Mouse (Mus musculus) heart, adult 2 months (tissue): ENCODE data around the gene Kazn. TPM values are rescaled to one million over a fixed set of nuclear protein-coding genes. Genes with fewer than 3 reads are reported as not detected.
A peak's percentile ranks its signal among the peaks of the same experiment; 100 is the strongest.

Experiments used
- DNase-seq, 2 experiments: peaks; one replicate each; pipeline ENCODE4 v3.0.0; 2021
- H3K27ac ChIP-seq: fragments of 200-600 bp; 2 replicates; pipeline ENCODE4 v1.8.1; 2022
- H3K27me3 ChIP-seq: fragments of 200-500 bp; 2 replicates; pipeline ENCODE4 v1.6.1; 2012; ENCODE audit warnings: mild to moderate bottlenecking, low read length, inconsistent platforms, mixed read lengths; ENCODE audit not compliant: control insufficient read depth, insufficient read depth
- H3K36me3 ChIP-seq: fragments of 200-500 bp; 2 replicates; pipeline ENCODE4 v1.6.1; 2012; ENCODE audit warnings: low read length, inconsistent platforms; ENCODE audit not compliant: control insufficient read depth, insufficient read depth
- H3K4me1 ChIP-seq: fragments of 200-500 bp; 2 replicates; pipeline ENCODE4 v1.6.1; 2011; ENCODE audit warnings: low read length; ENCODE audit not compliant: control insufficient read depth, insufficient read depth
- H3K4me3 ChIP-seq: fragments of 200-600 bp; 2 replicates; pipeline ENCODE4 v1.8.1; 2022
- H3K79me2 ChIP-seq: fragments of 200-500 bp; replicated peaks from 2 replicates; pipeline ENCODE4 v1.6.1; 2012; ENCODE audit warnings: mild to moderate bottlenecking, inconsistent platforms, low read length, moderate library complexity, mixed read lengths; ENCODE audit not compliant: control insufficient read depth, insufficient read depth
- H3K9ac ChIP-seq: fragments of 200-500 bp; 2 replicates; pipeline ENCODE4 v1.6.1; 2012; ENCODE audit warnings: low read depth, mild to moderate bottlenecking, control low read depth, inconsistent platforms, low read length, mixed read lengths
- CTCF ChIP-seq: fragments of 200-600 bp; IDR thresholded peaks from 2 replicates; pipeline ENCODE4 v1.8.1; 2022; ENCODE audit warnings: antibody characterized with exemption, mild to moderate bottlenecking, moderate library complexity
- EP300 ChIP-seq: fragments of 200-500 bp; IDR thresholded peaks from 2 replicates; pipeline ENCODE4 v1.6.1; 2011; ENCODE audit warnings: low read depth, low read length, control low read depth; ENCODE audit not compliant: insufficient read depth
- POLR2A ChIP-seq: fragments of 200-500 bp; IDR thresholded peaks from 2 replicates; pipeline ENCODE4 v1.6.1; 2011; ENCODE audit warnings: mild to moderate bottlenecking, low read depth, low read length, control low read depth; ENCODE audit not compliant: insufficient read depth
- WGBS: fragments of 180-500 bp; shearing (Covaris S2); methylation state at CpG from one replicate; pipeline ENCODE4 v1.1.7; 2018; 5-methylcytosine and 5-hydroxymethylcytosine counted together
- intact Hi-C: fragments of 180-260 bp; cut with DNase I; formaldehyde crosslinking; loops from one replicate; pipeline ENCODE4 v1.15.1; 2025
- polyA plus RNA-seq: library from polyadenylated mRNA; depleted of rRNA; stranded (reverse); fragments of >200 nt; gene quantifications from 2 replicates; pipeline ENCODE4 v1.2.3, GENCODE M21; 2012
- total RNA-seq, 2 experiments: library from RNA; stranded (reverse); gene quantifications; 2 replicates each; pipeline ENCODE4 v1.2.3; 2021

Kazn gene
- total and polyA plus RNA-seq, 3 experiments, result 2.4 to 5.7 (median 3.4) TPM

GRCm38 (mm10) chr4:142275242-142275641 lies 36.0 kb upstream of the Kazn start:
- intact Hi-C loops, result no loop called here

GRCm38 (mm10) chr4:142274441-142275234 lies 35.4 kb upstream of the Kazn start:
- no peaks in the 10 kb centered on the region for H3K79me2 ChIP-seq
- WGBS, result 71% methylated on average over 11 of the region's 11 CpGs
- no peak overlapping the region for H3K27ac ChIP-seq
- no peaks in the 10 kb centered on the region; the same call in 1 of the 2 replicates for H3K4me1 ChIP-seq
- peaks cover 2% of the 10 kb centered on the region; the same call in 1 of the 2 replicates for H3K27me3 ChIP-seq
- intact Hi-C loops, result no loop called here
- H3K36me3 ChIP-seq, result no peaks in the 10 kb centered on the region
- no peak for DNase-seq
- no peak overlapping the region for H3K9ac ChIP-seq
- no peak overlapping the region for H3K4me3 ChIP-seq
- TF ChIP-seq CTCF (no peak), POLR2A (no peak), EP300 (no peak)

More at GRCm38 (mm10) chr4:142275242-142275641, 36.0 kb upstream of the Kazn start:
- no peak for TF ChIP-seq EP300
- TF ChIP-seq CTCF, result peak; percentile 45
- TF ChIP-seq POLR2A, result no peak
- H3K36me3 ChIP-seq, result no peaks in the 10 kb centered on the region
- no peak overlapping the region for H3K9ac ChIP-seq
- no peak overlapping the region for H3K27ac ChIP-seq
- no peak overlapping the region for H3K4me3 ChIP-seq
- no peaks in the 10 kb centered on the region for H3K79me2 ChIP-seq
- 47% methylated on average over 2 of the region's 2 CpGs for WGBS
- DNase-seq, result no peak
- peaks cover 2% of the 10 kb centered on the region; the same call in 1 of the 2 replicates for H3K27me3 ChIP-seq
- H3K4me1 ChIP-seq, result no peaks in the 10 kb centered on the region; the same call in 1 of the 2 replicates

GRCm38 (mm10) chr4:142271506-142271905 lies 32.3 kb upstream of the Kazn start:
- WGBS, result 73% methylated on average over 3 of the region's 3 CpGs
- Histone ChIP-seq H3K4me1 (no peaks in the 10 kb centered on the region), H3K79me2 (no peaks in the 10 kb centered on the region), H3K4me3 (no peak overlapping the region), H3K9ac (no peak overlapping the region), H3K27ac (no peak overlapping the region), H3K27me3 (peaks cover 2% of the 10 kb centered on the region; the same call in 1 of the 2 replicates), H3K36me3 (no peaks in the 10 kb centered on the region)
- peak; percentile 45 to 47 for DNase-seq
- intact Hi-C loops, result no loop called here
- TF ChIP-seq POLR2A (no peak), EP300 (no peak), CTCF (no peak)

GRCm38 (mm10) chr4:142267832-142268231 lies 28.6 kb upstream of the Kazn start:
- no peak for DNase-seq
- intact Hi-C loops, result no loop called here
- Histone ChIP-seq H3K4me1 (no peaks in the 10 kb centered on the region), H3K4me3 (no peak overlapping the region), H3K9ac (no peak overlapping the region), H3K36me3 (no peaks in the 10 kb centered on the region), H3K79me2 (no peaks in the 10 kb centered on the region), H3K27me3 (no peaks in the 10 kb centered on the region), H3K27ac (no peak overlapping the region)
- TF ChIP-seq POLR2A (no peak), EP300 (no peak), CTCF (no peak)
- WGBS, result 59% methylated on average over 4 of the region's 4 CpGs

GRCm38 (mm10) chr4:142267348-142267819 lies 28.2 kb upstream of the Kazn start:
- no peaks in the 10 kb centered on the region for H3K79me2 ChIP-seq
- no peak for DNase-seq
- H3K4me1 ChIP-seq, result no peaks in the 10 kb centered on the region
- no peak for TF ChIP-seq POLR2A
- no peak for TF ChIP-seq CTCF
- TF ChIP-seq EP300, result no peak
- no peaks in the 10 kb centered on the region for H3K27me3 ChIP-seq
- H3K9ac ChIP-seq, result no peak overlapping the region
- WGBS, result 34% methylated on average over 4 of the region's 4 CpGs
- no peak overlapping the region for H3K27ac ChIP-seq
- no peak overlapping the region for H3K4me3 ChIP-seq
- no peaks in the 10 kb centered on the region for H3K36me3 ChIP-seq
- intact Hi-C loops, result no loop called here

GRCm38 (mm10) chr4:142264335-142264734 lies 25.1 kb upstream of the Kazn start:
- Histone ChIP-seq H3K4me1 (no peaks in the 10 kb centered on the region), H3K4me3 (no peak overlapping the region), H3K9ac (no peak overlapping the region), H3K36me3 (no peaks in the 10 kb centered on the region), H3K79me2 (no peaks in the 10 kb centered on the region), H3K27ac (no peak overlapping the region), H3K27me3 (no peaks in the 10 kb centered on the region)
- no peak for TF ChIP-seq CTCF
- no peak for TF ChIP-seq POLR2A
- no peak for TF ChIP-seq EP300
- 87% methylated on average over 7 of the region's 7 CpGs for WGBS
- intact Hi-C loops, result no loop called here
- DNase-seq, result no peak
